Mouse (Mus musculus) lung, embryonic 14.5 days (tissue): ENCODE measurements around the gene Lgmn. TPM values are rescaled to one million over a fixed set of nuclear protein-coding genes. Genes with fewer than 3 reads are reported as not detected.
A peak's percentile ranks its signal among the peaks of the same experiment; 100 is the strongest.

Experiments used
- ATAC-seq: fragments of 200-750 bp; cut with Nextera tagmentation; 2 replicates; pipeline ENCODE4 v1.8.0; 2017; ENCODE audit warnings: mild to moderate bottlenecking, moderate TSS enrichment, moderate library complexity; ENCODE audit not compliant: insufficient read depth
- DNase-seq: peaks from one replicate; pipeline ENCODE4 v3.0.0-alpha.2; 2015
- H3K27ac ChIP-seq: fragments of 300-500 bp; sonication (generic); 2 replicates; pipeline ENCODE4 v1.5.1; 2014; ENCODE audit warnings: low read depth, mild to moderate bottlenecking, moderate library complexity
- H3K27me3 ChIP-seq: fragments of 300-500 bp; sonication (generic); 2 replicates; pipeline ENCODE4 v1.6.1; 2014; ENCODE audit warnings: low read length, control low read depth; ENCODE audit not compliant: insufficient read depth
- H3K36me3 ChIP-seq: fragments of 300-500 bp; sonication (generic); 2 replicates; pipeline ENCODE4 v1.6.1; 2014; ENCODE audit warnings: control low read depth; ENCODE audit not compliant: insufficient read depth
- H3K4me1 ChIP-seq: fragments of 300-500 bp; sonication (generic); 2 replicates; pipeline ENCODE4 v1.6.1; 2014; ENCODE audit warnings: antibody characterized with exemption, control low read depth; ENCODE audit not compliant: insufficient read depth
- H3K4me2 ChIP-seq: fragments of 300-500 bp; sonication (generic); 2 replicates; pipeline ENCODE4 v1.6.1; 2014; ENCODE audit warnings: mild to moderate bottlenecking
- H3K4me3 ChIP-seq: fragments of 300-500 bp; sonication (generic); 2 replicates; pipeline ENCODE4 v1.5.1; 2014; ENCODE audit warnings: low read depth, low read length
- H3K9ac ChIP-seq: fragments of 300-500 bp; sonication (generic); 2 replicates; pipeline ENCODE4 v1.6.1; 2014
- H3K9me3 ChIP-seq: fragments of 300-500 bp; sonication (generic); 2 replicates; pipeline ENCODE4 v1.6.1; 2016; ENCODE audit warnings: low read depth, low read length, control low read depth
- CTCF ChIP-seq: IDR thresholded peaks from 2 replicates; pipeline ENCODE4 v1.5.1; 2016; ENCODE audit warnings: antibody characterized with exemption, low read depth
- WGBS: fragments of 180-500 bp; shearing (Covaris S2); extraction: QIAGEN DNeasy Blood & Tissue Kit; methylation state at CpG from one replicate; pipeline ENCODE4 v1.1.7; 2014; 5-methylcytosine and 5-hydroxymethylcytosine counted together
- polyA plus RNA-seq: library from polyadenylated mRNA; unstranded; fragments of >200 nt; fragmentation: Nextera tagmentation; extraction: Ambion mirVana; gene quantifications from 2 replicates; pipeline ENCODE4 v1.2.1, GENCODE M21; 2014

Gene Lgmn
- polyA plus RNA-seq, 1 experiment from 2014 or later: 104 TPM

DNA sequence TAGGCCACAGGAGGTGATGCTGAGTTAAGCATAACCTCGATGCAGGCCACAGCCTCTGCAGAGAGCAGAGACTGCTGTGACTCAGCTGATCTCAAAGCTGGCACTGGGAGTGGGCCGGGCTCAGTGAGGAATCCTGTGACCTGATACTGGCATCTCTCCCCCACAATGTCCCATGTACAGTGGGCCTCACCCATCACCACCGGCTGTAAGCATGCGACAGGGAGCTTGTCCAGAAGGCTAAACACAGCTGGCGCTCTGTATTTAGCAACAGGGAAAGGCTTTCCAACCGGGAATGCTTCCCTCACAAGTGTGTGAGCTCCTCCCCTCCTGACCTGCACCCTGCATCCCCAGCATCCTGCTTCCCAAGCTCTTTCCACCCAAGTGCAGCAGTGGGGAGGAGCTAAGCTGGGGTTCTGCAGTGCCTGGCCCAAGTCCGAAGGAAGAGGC is 23.2 kb downstream of the Lgmn start:
- Histone ChIP-seq H3K36me3 (0 out of 2 replicates have a peak, but pooled peaks cover 7% of the 10 kb centered on the region), H3K9ac (no peak overlapping the region), H3K4me3 (no peak overlapping the region), H3K4me1 (no peaks in the 10 kb centered on the region), H3K27ac (no peak overlapping the region), H3K9me3 (no peaks in the 10 kb centered on the region), H3K27me3 (no peaks in the 10 kb centered on the region), H3K4me2 (no peak overlapping the region)
- peak; percentile 65 for DNase-seq
- TF ChIP-seq CTCF: no peak
- WGBS: 23% methylated on average over 7 of the region's 7 CpGs
- ATAC-seq: peak; percentile 76

DNA sequence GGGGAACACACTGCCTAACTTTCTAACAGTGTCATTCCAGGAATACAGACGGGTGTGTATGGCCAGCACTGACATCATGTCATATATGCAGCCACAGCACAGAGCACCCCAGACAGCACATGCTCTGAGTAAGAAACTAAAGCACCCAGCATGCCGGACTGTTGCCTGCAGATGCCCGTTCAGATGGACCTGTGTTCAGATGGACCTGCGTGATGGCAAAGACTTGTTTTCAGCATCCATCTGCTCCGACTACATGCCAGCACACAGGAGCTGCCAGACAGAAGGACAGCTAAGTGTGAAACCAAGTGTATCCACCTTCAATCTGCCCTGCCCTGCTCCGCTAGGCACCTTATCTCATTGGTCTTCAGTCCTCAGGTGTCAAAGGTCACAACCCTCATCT is 24.9 kb downstream of the Lgmn start:
- H3K4me3 ChIP-seq: no peak overlapping the region
- H3K4me1 ChIP-seq: no peaks in the 10 kb centered on the region
- DNase-seq: no peak
- no peak overlapping the region for H3K27ac ChIP-seq
- ATAC-seq: no peak
- no peaks in the 10 kb centered on the region for H3K27me3 ChIP-seq
- WGBS: 84% methylated on average over 6 of the region's 6 CpGs
- TF ChIP-seq CTCF: no peak
- no peak overlapping the region for H3K4me2 ChIP-seq
- H3K9ac ChIP-seq: no peak overlapping the region
- H3K9me3 ChIP-seq: no peaks in the 10 kb centered on the region
- 0 out of 2 replicates have a peak, but pooled peaks cover 7% of the 10 kb centered on the region for H3K36me3 ChIP-seq

DNA sequence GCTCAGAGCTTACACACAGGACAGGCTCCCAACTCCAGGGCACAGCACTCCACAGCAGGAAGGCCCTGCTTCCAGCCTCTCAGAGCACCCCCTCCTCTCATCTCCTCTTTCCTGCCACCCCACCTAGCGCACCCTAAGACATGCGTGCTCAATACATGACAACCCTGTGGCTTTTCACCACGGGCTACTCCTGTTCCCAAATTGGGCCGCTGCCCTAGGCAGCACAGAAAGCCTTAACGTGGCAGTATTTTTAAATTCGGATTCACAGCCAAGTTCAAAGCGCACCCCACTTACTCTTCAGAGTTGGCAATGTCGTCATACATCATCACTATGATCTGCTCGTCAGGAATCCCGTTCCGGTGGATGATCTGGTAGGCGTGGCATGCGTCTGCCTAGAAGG is 26.4 kb downstream of the Lgmn start:
- Histone ChIP-seq H3K36me3 (0 out of 2 replicates have a peak, but pooled peaks cover 7% of the 10 kb centered on the region), H3K4me2 (no peak overlapping the region), H3K27me3 (no peaks in the 10 kb centered on the region), H3K9me3 (no peaks in the 10 kb centered on the region), H3K4me1 (no peaks in the 10 kb centered on the region), H3K27ac (no peak overlapping the region), H3K4me3 (no peak overlapping the region), H3K9ac (no peak overlapping the region)
- WGBS: 87% methylated on average over 13 of the region's 13 CpGs
- DNase-seq (no peak), ATAC-seq (no peak)
- TF ChIP-seq CTCF: no peak

DNA sequence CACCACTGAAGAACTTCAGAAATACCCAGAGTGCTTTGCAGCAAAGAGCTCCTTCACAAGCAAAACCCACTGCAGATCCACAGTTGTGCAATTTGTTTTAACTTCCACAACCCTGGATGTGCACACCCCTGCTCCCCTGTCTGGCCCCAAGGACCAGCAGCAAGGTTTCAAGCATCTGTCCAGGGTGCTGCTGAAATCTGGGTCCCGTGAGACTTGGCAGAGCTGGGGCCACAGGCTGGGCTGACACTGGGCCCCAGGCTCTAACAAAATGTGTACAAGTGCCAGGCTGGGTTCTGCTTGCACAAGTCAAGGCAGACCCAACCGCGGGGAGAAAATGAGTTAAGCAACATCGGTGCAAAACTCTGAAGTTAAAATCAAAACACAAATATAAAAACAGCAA is 41.0 kb downstream of the Lgmn start:
- Histone ChIP-seq H3K36me3 (peaks cover 34% of the 10 kb centered on the region; the same call in 1 of the 2 replicates), H3K9me3 (no peaks in the 10 kb centered on the region), H3K27ac (no peak overlapping the region), H3K27me3 (no peaks in the 10 kb centered on the region), H3K4me1 (0 out of 2 replicates have a peak, but pooled peaks cover 6% of the 10 kb centered on the region), H3K4me2 (no peak overlapping the region), H3K4me3 (no peak overlapping the region), H3K9ac (no peak overlapping the region)
- no peak for DNase-seq
- TF ChIP-seq CTCF: no peak
- WGBS: 85% methylated on average over 4 of the region's 4 CpGs
- no peak for ATAC-seq

DNA sequence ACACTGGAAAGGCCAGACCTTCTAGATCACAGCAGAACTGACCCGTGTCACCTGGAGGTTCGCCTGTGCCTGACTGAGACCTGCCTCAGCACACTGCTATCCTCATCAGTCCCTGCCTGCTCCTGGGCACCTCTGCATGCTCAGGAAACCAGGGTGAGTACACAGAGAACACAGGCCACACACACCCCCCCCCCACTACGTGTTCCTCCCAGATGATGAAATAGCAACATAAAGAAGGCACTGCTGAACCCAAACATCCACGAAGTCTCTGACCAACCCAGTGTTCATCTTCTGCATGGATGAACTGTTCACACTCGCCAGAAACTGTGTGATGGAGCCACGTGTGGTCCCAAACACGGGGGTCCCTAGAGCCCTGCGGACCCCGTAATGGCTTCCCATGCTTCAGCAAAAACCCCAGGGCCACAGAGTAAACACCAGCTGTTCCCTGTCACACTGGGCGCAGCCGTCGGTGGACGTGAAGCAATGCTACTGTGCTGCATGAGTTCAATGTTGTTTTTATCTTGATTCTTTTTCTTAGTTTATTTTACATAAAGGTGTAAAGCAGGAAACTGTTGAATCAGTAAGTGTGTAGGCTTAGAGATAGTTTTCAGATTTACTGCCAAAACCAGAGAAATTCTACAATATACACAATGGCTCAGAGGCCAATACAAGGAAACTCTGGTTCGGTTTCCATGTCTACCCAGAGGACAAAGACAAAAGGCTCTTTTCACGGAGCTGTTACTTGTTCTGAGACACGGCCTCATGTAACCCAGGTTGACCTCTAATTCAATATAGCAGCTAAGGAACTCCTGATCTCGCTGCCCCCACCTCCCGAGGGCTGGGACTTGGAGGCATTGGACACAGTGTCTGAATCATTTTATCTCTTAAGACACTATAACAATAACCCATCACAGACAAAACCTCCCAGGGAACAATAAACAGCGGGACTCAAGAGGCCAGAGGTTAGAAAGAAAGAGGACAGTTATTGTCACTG is 43.3 kb downstream of the Lgmn start:
- 33% methylated on average over 19 of the region's 19 CpGs for WGBS
- Histone ChIP-seq H3K4me2 (no peak overlapping the region), H3K27ac (no peak overlapping the region), H3K9ac (no peak overlapping the region), H3K4me3 (no peak overlapping the region), H3K36me3 (peaks cover 35% of the 10 kb centered on the region; the same call in 1 of the 2 replicates), H3K4me1 (0 out of 2 replicates have a peak, but pooled peaks cover 6% of the 10 kb centered on the region), H3K27me3 (no peaks in the 10 kb centered on the region), H3K9me3 (no peaks in the 10 kb centered on the region)
- TF ChIP-seq CTCF: no peak
- ATAC-seq (peak; percentile 26; the same call in 1 of the 2 replicates), DNase-seq (peak; percentile 33)

DNA sequence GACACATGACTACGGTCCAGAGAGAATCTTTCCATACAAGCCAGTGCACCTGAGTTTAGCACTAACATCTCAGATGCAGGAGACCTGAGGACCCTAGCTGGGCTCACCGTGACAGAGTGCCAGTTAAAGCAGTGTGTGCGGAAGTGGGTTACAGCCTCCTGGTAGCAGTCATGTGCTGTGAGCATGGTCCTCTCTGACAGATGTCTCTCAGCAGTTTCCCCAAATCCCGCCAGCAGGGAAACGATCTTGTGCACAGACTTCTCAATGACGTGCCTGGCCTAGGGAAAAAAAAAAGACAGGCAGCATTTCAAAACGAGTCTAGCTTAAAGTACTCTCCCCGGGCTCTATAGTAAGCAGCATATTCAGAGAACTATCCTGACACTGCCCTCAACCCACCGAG is 44.1 kb downstream of the Lgmn start:
- ATAC-seq: no peak
- H3K27me3 ChIP-seq: no peaks in the 10 kb centered on the region
- no peaks in the 10 kb centered on the region for H3K9me3 ChIP-seq
- no peak overlapping the region for H3K4me2 ChIP-seq
- H3K4me3 ChIP-seq: no peak overlapping the region
- peaks cover 32% of the 10 kb centered on the region; the same call in 1 of the 2 replicates for H3K36me3 ChIP-seq
- no peak for DNase-seq
- no peak overlapping the region for H3K27ac ChIP-seq
- no peak for TF ChIP-seq CTCF
- H3K4me1 ChIP-seq: 0 out of 2 replicates have a peak, but pooled peaks cover 6% of the 10 kb centered on the region
- WGBS: 67% methylated on average over 9 of the region's 9 CpGs
- H3K9ac ChIP-seq: no peak overlapping the region

DNA sequence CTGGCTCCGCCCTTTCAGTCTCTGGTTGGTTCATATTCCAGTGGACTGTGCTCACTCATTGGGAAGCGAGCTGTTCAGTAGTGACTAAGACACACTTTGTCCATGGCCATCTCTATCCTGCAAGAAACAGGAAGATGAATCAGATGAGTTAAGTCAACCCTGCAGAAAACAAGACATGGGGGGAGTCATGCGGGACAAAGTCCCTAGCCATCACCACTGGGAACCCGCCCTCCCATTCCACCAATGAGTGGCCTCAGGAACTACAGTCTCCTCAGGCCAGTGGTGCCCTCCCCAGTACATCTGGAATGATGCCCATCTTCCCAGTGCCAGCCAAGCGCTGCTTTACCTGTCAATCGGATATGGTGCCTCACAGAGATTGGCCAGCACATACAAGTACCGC is 45.1 kb downstream of the Lgmn start:
- H3K9me3 ChIP-seq: no peaks in the 10 kb centered on the region
- no peak for TF ChIP-seq CTCF
- no peak overlapping the region for H3K4me3 ChIP-seq
- 91% methylated on average over 7 of the region's 7 CpGs for WGBS
- H3K27ac ChIP-seq: no peak overlapping the region
- DNase-seq (no peak), ATAC-seq (no peak)
- no peak overlapping the region for H3K4me2 ChIP-seq
- H3K4me1 ChIP-seq: 0 out of 2 replicates have a peak, but pooled peaks cover 6% of the 10 kb centered on the region
- no peak overlapping the region for H3K9ac ChIP-seq
- H3K36me3 ChIP-seq: peaks cover 40% of the 10 kb centered on the region; the same call in 1 of the 2 replicates
- no peaks in the 10 kb centered on the region for H3K27me3 ChIP-seq
